Mouse (Mus musculus) right cerebral cortex, postnatal 10 days (tissue): Measurements from ENCODE around the gene Cul9.
A peak's percentile ranks its signal among the peaks of the same experiment; 100 is the strongest.

Experiments used
- DNase-seq, 2 experiments: peaks; one replicate each; pipeline ENCODE4 v3.0.0; 2021; ENCODE audit warnings: low spot score in 2 of 2

Cul9 gene

GRCm38 (mm10) chr17:46553469-46553868, 7.3 kb upstream of the Cul9 start:
- peak in 1 of 2 experiments; percentile 46 for DNase-seq

- peak; percentile 91 to 96 for DNase-seq
These were observed 6.7 kb upstream of the Cul9 start for GRCm38 (mm10) chr17:46552841-46553423.

- DNase-seq, result no peak
These were observed 6.0 kb upstream of the Cul9 start for GRCm38 (mm10) chr17:46552151-46552550.

- DNase-seq, result no peak
These were observed 5.2 kb upstream of the Cul9 start for GRCm38 (mm10) chr17:46551369-46551768.

- DNase-seq, result no peak
These were observed 4.7 kb upstream of the Cul9 start for GRCm38 (mm10) chr17:46550904-46551303.

GRCm38 (mm10) chr17:46549642-46550041, 3.5 kb upstream of the Cul9 start:
- DNase-seq, result no peak

GRCm38 (mm10) chr17:46549193-46549592, 3.0 kb upstream of the Cul9 start:
- DNase-seq, result peak in 1 of 2 experiments; percentile 59

GRCm38 (mm10) chr17:46548741-46549140, 2.6 kb upstream of the Cul9 start:
- DNase-seq, result no peak

- DNase-seq, result no peak
These were observed 1.7 kb upstream of the Cul9 start for GRCm38 (mm10) chr17:46547923-46548322.

GRCm38 (mm10) chr17:46546995-46547394, 807 bp upstream of the Cul9 start:
- peak; percentile 48 to 57 for DNase-seq

GRCm38 (mm10) chr17:46546591-46546990, 403 bp upstream of the Cul9 start:
- no peak for DNase-seq

- peak in 1 of 2 experiments; percentile 35 for DNase-seq
These were observed 2.5 kb downstream of the Cul9 start for GRCm38 (mm10) chr17:46543661-46544060.

- DNase-seq, result peak; percentile 64 to 81
These were observed 20.4 kb downstream of the Cul9 start for GRCm38 (mm10) chr17:46525579-46526307.

GRCm38 (mm10) chr17:46525065-46525464, 21.1 kb downstream of the Cul9 start:
- peak in 1 of 2 experiments; percentile 28 for DNase-seq

GRCm38 (mm10) chr17:46521963-46522668, 24.1 kb downstream of the Cul9 start:
- peak in 1 of 2 experiments; percentile 28 for DNase-seq

- no peak for DNase-seq
These were observed 25.0 kb downstream of the Cul9 start for GRCm38 (mm10) chr17:46521174-46521573.

- DNase-seq, result no peak
These were observed 25.7 kb downstream of the Cul9 start for GRCm38 (mm10) chr17:46520385-46520979.

GRCm38 (mm10) chr17:46519971-46520370, 26.2 kb downstream of the Cul9 start:
- no peak for DNase-seq

GRCm38 (mm10) chr17:46513329-46513728, 32.9 kb downstream of the Cul9 start:
- no peak for DNase-seq

GRCm38 (mm10) chr17:46511059-46511710, 35.0 kb downstream of the Cul9 start:
- DNase-seq, result no peak

GRCm38 (mm10) chr17:46505617-46506016, 40.6 kb downstream of the Cul9 start:
- no peak for DNase-seq
